Mouse (Mus musculus) megakaryocyte-erythroid progenitor cell, adult 5-6 weeks (primary cell): ENCODE measurements at regions not wholly inside any gene's neighbourhood (a gene's known extent, or its start where the extent isn't known, plus 50 kb on each side); places are given as distances from the start of the nearest gene placed in this dataset.

Experiments used
- ATAC-seq: replicated peaks from 2 replicates; pipeline ENCODE4 v1.8.0; 2016; ENCODE audit warnings: mild to moderate bottlenecking, inconsistent platforms; ENCODE audit not compliant: severe bottlenecking, poor library complexity, low FRiP score, low TSS enrichment

- no peak for ATAC-seq
Measured at GRCm38 (mm10) chr5:106789136-106789535, 92.0 kb upstream of the Zfp644 start.

DNA sequence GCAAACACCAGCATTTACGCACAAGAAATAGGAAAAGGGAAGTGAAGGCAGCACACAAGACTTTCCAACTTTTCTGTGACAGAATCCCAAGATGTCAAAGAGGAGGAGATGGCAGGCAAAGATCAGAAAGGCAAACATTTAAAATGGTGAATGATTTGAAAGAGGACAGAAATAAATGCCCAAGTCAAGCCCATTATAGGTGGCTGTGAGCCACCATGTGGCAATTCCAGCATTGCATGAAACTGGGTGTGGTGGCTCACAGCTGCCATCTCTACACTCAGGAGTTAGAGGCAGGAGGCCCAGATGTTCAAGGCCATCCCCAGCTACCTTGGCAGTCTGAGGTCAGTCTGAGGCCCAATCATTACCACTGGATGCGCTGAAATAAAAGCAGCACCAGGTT lies 88.0 kb upstream of the Zfp644 start:
- peak; percentile 73 for ATAC-seq

GRCm38 (mm10) chr5:106783864-106784609 lies 87.0 kb upstream of the Zfp644 start:
- ATAC-seq, result peak; percentile 39; the same call in 1 of the 2 replicates

DNA sequence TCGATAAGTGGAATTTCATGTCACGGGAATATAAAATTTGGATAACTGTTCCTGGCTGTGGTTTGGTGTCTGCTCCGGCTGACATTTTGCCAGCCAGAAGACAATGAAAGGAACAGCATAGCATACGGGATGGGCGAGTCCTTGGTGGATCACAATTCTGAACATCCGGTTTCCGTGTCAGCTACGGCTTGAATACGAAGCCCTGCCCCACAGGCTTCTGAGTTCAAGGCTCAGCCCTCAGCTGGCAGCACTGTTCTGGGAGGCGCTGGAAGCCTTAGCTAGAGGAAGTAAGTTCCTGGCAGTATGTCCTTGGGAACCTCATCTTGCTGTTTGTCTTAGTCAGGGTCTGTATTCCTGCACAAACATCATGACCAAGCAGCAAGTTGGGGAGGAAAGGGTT lies 83.7 kb upstream of the Zfp644 start:
- no peak for ATAC-seq

DNA sequence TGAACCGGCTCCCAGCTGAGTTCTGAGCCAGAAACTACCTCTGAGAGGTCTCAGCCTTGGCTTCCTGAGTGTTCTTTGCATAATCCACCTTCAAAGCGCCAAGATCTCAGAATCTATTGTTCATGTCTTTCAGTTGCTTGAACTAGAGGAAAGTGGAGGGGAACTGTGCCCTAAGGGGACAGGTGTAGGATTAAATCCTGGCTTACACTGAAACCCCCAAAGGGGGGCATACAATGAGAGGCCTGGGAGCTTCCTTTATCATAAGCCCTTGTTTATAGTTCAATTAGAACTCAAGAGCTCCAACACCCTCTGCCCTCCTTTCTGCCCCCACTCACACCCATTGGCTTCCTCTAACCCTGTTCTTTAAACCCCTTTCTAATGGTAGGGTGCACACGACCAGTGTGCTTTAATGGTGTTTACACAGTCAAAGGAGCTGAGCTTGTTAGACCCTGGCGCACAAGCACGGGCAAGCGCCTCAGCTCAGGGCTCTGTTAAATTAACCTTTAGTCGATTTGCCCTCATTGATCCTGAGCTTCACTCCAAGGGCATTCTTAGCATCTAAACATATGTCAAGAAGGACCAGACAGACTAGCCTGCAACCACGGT lies 81.2 kb upstream of the Zfp644 start:
- ATAC-seq, result no peak

DNA sequence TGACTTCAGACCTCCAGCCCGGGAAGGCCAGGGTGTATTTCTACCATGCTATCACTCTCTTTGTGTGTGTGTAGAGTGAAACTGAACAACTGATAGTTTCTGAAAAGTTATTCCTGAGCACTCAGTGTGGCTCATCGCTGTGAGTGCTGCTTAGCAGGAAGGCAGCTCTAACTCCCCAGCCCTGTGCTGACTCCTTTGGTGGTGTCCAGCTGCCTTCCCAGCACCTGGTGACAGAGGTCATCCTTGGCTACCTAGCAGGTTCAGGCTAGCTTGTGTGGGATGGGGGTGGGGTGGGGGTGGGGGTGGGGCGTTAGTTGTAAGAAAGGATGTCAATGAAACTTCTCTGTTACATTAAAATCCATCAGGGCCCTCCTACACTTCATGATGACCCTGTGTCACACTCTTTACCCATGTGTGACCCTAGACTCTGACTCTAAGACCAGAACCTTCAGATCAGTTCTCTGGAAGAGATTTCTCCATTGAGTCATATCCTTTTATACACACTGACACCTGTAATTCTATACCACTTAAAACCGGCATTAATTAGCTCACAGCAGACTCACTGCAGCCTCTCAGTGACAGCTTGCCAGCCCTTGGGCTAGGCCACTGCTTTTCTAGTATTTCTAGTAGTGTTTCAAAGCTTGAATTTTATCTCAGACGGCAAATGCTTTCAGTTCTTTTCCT lies 78.1 kb upstream of the Zfp644 start:
- ATAC-seq, result no peak

GRCm38 (mm10) chr5:106773201-106773934 lies 76.3 kb upstream of the Zfp644 start:
- no peak for ATAC-seq

DNA sequence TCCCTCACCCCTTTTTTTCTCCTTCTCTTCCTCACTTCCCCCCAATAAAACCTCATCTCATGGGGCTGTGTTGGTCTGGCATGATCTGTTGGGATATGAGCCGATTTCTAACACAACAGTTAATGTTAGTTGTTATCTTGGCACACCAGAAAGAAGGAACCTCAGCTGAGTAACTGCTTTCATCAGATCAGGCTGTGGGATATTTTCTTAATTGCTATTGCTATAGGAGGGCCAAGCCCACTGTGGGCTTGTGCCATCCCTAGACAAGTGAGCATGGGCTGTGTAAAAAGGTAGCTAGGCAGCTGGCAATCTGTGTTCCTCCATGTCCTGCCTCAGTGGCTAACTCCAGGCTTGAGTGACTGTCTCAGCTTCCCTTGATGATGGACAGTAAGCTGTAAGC lies 73.9 kb upstream of the Zfp644 start:
- peak; percentile 77 for ATAC-seq

DNA sequence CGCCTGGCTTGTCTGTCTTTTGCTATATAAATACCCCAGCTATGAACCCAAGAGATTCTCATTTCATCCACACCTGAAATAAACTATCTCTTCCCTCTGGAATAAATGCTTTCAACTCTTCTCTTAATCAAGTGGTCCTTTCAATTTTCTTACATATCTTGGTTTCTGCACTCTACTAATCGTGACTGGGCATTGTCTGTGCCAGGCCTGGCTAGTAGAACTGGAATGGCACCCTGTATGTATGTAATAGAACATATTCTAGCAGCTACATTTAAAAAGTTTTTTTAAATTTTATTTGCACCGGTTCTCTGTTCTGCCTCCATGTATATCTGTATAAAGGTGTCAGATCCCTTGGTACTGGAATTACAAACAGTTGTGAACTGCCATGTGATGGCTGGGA lies 68.2 kb upstream of the Zfp644 start:
- ATAC-seq, result no peak

- no peak for ATAC-seq
Measured at GRCm38 (mm10) chr5:106763283-106763682, 66.2 kb upstream of the Zfp644 start.

- ATAC-seq, result no peak
Measured at GRCm38 (mm10) chr5:106758036-106758435, 60.9 kb upstream of the Zfp644 start.

DNA sequence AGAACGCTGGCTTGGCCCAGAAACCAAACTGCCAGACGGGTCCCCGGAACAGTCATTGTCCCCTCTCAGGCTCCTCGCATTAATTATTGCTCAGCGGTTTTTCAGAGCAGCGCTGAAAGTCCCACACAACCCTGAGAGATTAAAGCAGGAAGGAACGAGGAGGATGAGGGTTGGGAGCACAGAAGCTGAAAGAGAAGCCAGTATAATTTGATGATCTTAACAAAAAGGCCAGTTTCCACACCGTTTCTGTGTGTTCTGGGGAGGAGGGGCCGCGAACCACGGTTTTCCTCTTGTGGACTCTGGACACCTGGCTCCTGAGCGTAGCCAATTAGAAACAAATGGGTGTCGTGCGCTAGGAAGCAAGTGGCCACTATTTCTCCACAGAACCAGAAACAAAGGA lies 60.3 kb upstream of the Zfp644 start:
- ATAC-seq, result peak; percentile 46; the same call in 1 of the 2 replicates

- ATAC-seq, result peak; percentile 61
Measured at GRCm38 (mm10) chr5:106756937-106757371, 59.9 kb upstream of the Zfp644 start.

- no peak for ATAC-seq
Measured at GRCm38 (mm10) chr5:106753289-106753688, 56.2 kb upstream of the Zfp644 start.

- no peak; the same call in 1 of the 2 replicates for ATAC-seq
Measured at GRCm38 (mm10) chr5:106750168-106750567, 53.1 kb upstream of the Zfp644 start.

DNA sequence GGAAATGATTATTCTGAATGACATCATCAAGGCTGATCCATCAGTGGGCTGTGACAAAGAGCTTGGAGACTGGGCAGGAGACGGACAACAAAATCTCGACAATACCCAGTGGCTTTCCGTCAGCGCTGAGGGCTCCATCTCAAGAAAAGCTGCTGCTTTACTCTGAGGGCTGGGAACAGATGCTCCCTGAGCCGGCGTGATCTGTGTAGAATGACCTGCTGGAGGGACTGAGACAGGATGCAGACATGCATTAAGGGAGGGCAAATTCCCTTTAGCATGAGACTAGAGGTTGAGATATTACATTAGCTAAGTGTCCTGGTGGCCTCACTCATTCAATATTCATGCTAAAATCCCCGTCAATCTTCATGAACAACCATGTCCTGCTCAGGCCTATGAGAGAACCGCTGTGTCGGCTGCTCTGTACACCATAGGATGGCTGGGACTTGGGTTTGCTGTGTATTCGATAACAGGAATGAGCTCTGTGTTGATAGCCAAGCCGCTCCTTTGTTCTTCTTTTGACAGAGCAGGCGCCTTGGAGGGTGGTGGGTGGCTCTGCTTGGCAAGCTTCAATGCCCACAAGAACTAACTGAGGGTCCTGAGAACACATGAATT lies 51.5 kb upstream of the Zfp644 start:
- no peak for ATAC-seq
